Comparison of ENCODE assay signal across 8 mouse cellular contexts in genomic region chr7:128417226-128417929, GRCm38 (mm10). TPM values are rescaled to one million over a fixed set of nuclear protein-coding genes. Genes with fewer than 3 reads are reported as not detected.
A peak's percentile ranks its signal among the peaks of the same experiment; 100 is the strongest.
DNase-seq lines count a peak whose midpoint lies in the region; ATAC-seq and TF ChIP-seq lines count a peak whose summit lies in the region.

No protein-coding gene starts in this region.

- no peaks in the 10 kb centered on the region for H3K4me1 ChIP-seq in kidney, adult 2 months (ENCODE audit: control insufficient read depth, insufficient read depth, low read length)
- peaks cover 22% of the 10 kb centered on the region for H3K4me1 ChIP-seq in E14TG2a.4 (replicated peaks; ENCODE audit: low read depth, low read length)
- H3K4me1 ChIP-seq in embryonic facial prominence, embryonic 15.5 days = peaks cover 21% of the 10 kb centered on the region
- H3K4me1 ChIP-seq in limb, embryonic 12.5 days (replicated peaks) = peaks cover 5% of the 10 kb centered on the region; the same call in 1 of the 2 replicates

- no peak overlapping the region for H3K27ac ChIP-seq in kidney, adult 2 months (ENCODE audit: insufficient read depth, low read depth, low read length)
- no peak overlapping the region for H3K27ac ChIP-seq in embryonic facial prominence, embryonic 15.5 days (replicated peaks)
- H3K27ac ChIP-seq in limb, embryonic 12.5 days = no peak overlapping the region

- no peaks in the 10 kb centered on the region for H3K36me3 ChIP-seq in kidney, adult 2 months (ENCODE audit: control insufficient read depth, insufficient read depth, low read length)
- no peaks in the 10 kb centered on the region for H3K36me3 ChIP-seq in E14TG2a.4 (ENCODE audit: insufficient read depth, low read length)
- H3K36me3 ChIP-seq in embryonic facial prominence, embryonic 15.5 days = no peaks in the 10 kb centered on the region
- H3K36me3 ChIP-seq in limb, embryonic 12.5 days = no peaks in the 10 kb centered on the region

- peak overlapping the region; percentile 51 for H3K9ac ChIP-seq in embryonic facial prominence, embryonic 15.5 days
- peak overlapping the region; percentile 60 for H3K9ac ChIP-seq in limb, embryonic 12.5 days (replicated peaks)

- H3K27me3 ChIP-seq in kidney, adult 2 months (replicated peaks; ENCODE audit: control insufficient read depth, insufficient read depth, low read length) = no peaks in the 10 kb centered on the region
- peaks cover 88% of the 10 kb centered on the region for H3K27me3 ChIP-seq in E14TG2a.4 (ENCODE audit: insufficient read depth, low read length)
- H3K27me3 ChIP-seq in embryonic facial prominence, embryonic 15.5 days = peaks cover 74% of the 10 kb centered on the region
- H3K27me3 ChIP-seq in limb, embryonic 12.5 days = peaks cover 89% of the 10 kb centered on the region

- ATAC-seq in embryonic facial prominence, embryonic 15.5 days (ENCODE audit: insufficient number of reproducible peaks, low FRiP score, low TSS enrichment, low read depth) = no peak
- ATAC-seq in limb, embryonic 12.5 days (ENCODE audit: insufficient number of reproducible peaks, insufficient read depth, low FRiP score, low TSS enrichment, low read depth) = peak; percentile 53; the same call in 1 of the 2 replicates

- peak overlapping the region; percentile 99 for H3K4me2 ChIP-seq in embryonic facial prominence, embryonic 15.5 days (replicated peaks)
- peak overlapping the region; percentile 97 for H3K4me2 ChIP-seq in limb, embryonic 12.5 days

- peak overlapping the region; percentile 65 for H3K4me3 ChIP-seq in kidney, adult 2 months (ENCODE audit: insufficient read depth, low read depth, low read length)
- peak overlapping the region; percentile 84 for H3K4me3 ChIP-seq in E14TG2a.4 (replicated peaks; ENCODE audit: low read length)
- peak overlapping the region; percentile 73 for H3K4me3 ChIP-seq in embryonic facial prominence, embryonic 15.5 days (replicated peaks)
- H3K4me3 ChIP-seq in limb, embryonic 12.5 days (replicated peaks) = peak overlapping the region; percentile 70

- DNase-seq in kidney, adult 2 months = no peak
- DNase-seq in kidney, postnatal 10 days = no peak
- DNase-seq in naive thymus-derived CD4-positive, alpha-beta T cell, adult 2 months (ENCODE audit: low read depth) = peak; percentile 66
- DNase-seq in adipocyte (ENCODE audit: low spot score) = no peak
- no peak for DNase-seq in right cerebral cortex, postnatal 4 days

- WGBS in kidney, adult 2 months = 4% methylated on average over 32 of the region's 32 CpGs
- WGBS in embryonic facial prominence, embryonic 15.5 days = 2% methylated on average over 32 of the region's 32 CpGs
- WGBS in limb, embryonic 12.5 days = 3% methylated on average over 31 of the region's 32 CpGs

- H3K9me3 ChIP-seq in E14TG2a.4 (ENCODE audit: low read length) = no peaks in the 10 kb centered on the region
- no peaks in the 10 kb centered on the region for H3K9me3 ChIP-seq in embryonic facial prominence, embryonic 15.5 days (replicated peaks)
- no peaks in the 10 kb centered on the region for H3K9me3 ChIP-seq in limb, embryonic 12.5 days

- no peak for TF ChIP-seq CTCF in kidney, adult 2 months (conservative IDR thresholded peaks at IDR 0.05; ENCODE audit: insufficient read depth, insufficient read length, low read depth, low read length)
- TF ChIP-seq CTCF in E14TG2a.4 (conservative IDR thresholded peaks at IDR 0.05; ENCODE audit: low read length) = no peak

- TF ChIP-seq POLR2A in kidney, adult 2 months (IDR thresholded peaks at IDR 0.05; ENCODE audit: low read depth, low read length) = no peak

RNA-seq across cellular contexts. Expression of gene Rgs10, which starts 1.2 kb away (rescaled TPM):
- 2.3 and 5.1 TPM in 2 replicates for polyA plus RNA-seq in kidney, adult 2 months (2012; rRNA removed)
- polyA plus RNA-seq in embryonic facial prominence, embryonic 15.5 days (2015; fragmentation: Nextera tagmentation; extraction: Ambion mirVana) = 14.0 and 14.8 TPM in 2 replicates
- polyA plus RNA-seq in limb, embryonic 12.5 days (2016; fragmentation: Nextera tagmentation; extraction: Ambion mirVana) = 7.9 and 8.3 TPM in 2 replicates

RNA-seq across cellular contexts. Expression of gene Tial1, which starts 44.1 kb away (rescaled TPM):
- polyA plus RNA-seq in kidney, adult 2 months (2012; rRNA removed) = 21.9 and 22.2 TPM in 2 replicates
- 28.5 and 30.4 TPM in 2 replicates for polyA plus RNA-seq in embryonic facial prominence, embryonic 15.5 days (2015; fragmentation: Nextera tagmentation; extraction: Ambion mirVana)
- 35.5 and 36.0 TPM in 2 replicates for polyA plus RNA-seq in limb, embryonic 12.5 days (2016; fragmentation: Nextera tagmentation; extraction: Ambion mirVana)
